Comparison of ENCODE assay signal across 9 mouse cellular contexts in the genomic region with DNA sequence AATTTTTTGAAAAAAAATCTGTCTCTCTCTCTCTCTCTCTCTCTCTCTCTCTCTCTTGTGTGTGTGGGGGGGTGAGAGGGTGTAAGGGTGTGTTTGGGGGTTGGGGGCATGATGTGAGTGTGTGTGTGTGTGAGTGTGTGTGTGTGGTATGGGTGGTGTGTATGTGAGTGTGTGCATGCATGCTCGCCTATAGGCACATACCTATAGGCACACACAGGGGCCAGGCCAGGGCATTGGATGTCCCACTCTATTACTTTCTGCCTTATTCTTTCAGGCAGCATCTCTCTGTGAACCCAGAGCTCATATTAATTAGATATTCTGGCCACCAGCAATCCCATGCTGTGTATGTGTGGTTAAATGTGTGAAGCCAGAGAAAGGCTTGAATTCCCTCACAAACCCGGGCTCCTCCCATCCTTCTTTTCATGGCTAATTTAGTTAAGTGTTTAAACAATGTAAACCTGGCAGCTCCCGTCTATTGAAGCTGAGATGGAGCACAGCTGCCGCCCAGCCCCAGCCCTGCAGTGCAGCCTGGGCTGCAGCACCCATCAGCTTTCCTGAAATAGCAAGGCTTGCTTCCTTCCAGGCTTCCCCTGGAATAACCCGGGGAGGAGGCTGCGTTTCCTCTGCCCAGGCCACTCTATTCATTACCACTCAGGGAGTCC.
A peak's percentile ranks its signal among the peaks of the same experiment; 100 is the strongest.
DNase-seq lines count a peak whose midpoint lies in the region; ATAC-seq and TF ChIP-seq lines count a peak whose summit lies in the region.
"Had no signal": no experiment of that assay in that cellular context is flagged by ENCODE, and none has a peak within 500 bp of the region (broad histone marks: within the 10 kb centered on the region; RNA-seq: fewer than 3 reads in every experiment).

No protein-coding gene starts in this region.

- H3K27me3 ChIP-seq in kidney, adult 2 months (replicated peaks; ENCODE audit: control insufficient read depth, insufficient read depth, low read length), result no peaks in the 10 kb centered on the region
- no peaks in the 10 kb centered on the region for H3K27me3 ChIP-seq in midbrain, embryonic 14.5 days (ENCODE audit: control insufficient read depth, insufficient read depth, low read length)
- H3K27me3 ChIP-seq: liver, embryonic 13.5 days had no signal

- peak; percentile 68 for DNase-seq in MN1 (ENCODE audit: low spot score)
- DNase-seq in brain, embryonic 14.5 days (ENCODE audit: low read depth), result peak; percentile 86
- DNase-seq in heart, adult 18-20 months, result peak; percentile 59 to 87
- peak; percentile 62 for DNase-seq in kidney, adult 2 months
- DNase-seq in midbrain, embryonic 14.5 days, result peak; percentile 44
- DNase-seq in thymus, adult 18-20 months, result no peak
- DNase-seq in B cell, adult 2 months, result no peak
- DNase-seq: liver, embryonic 13.5 days had no signal

- peak; percentile 48; the same call in 1 of the 2 replicates for ATAC-seq in midbrain, embryonic 14.5 days (ENCODE audit: low FRiP score, low TSS enrichment)
- ATAC-seq in megakaryocyte progenitor cell, adult 5-6 weeks (replicated peaks; ENCODE audit: poor library complexity), result no peak

- H3K9me3 ChIP-seq in midbrain, embryonic 14.5 days (ENCODE audit: control insufficient read depth, low read length), result no peaks in the 10 kb centered on the region
- H3K9me3 ChIP-seq: liver, embryonic 13.5 days had no signal

- no peak for TF ChIP-seq CTCF in brain, embryonic 14.5 days (IDR thresholded peaks at IDR 0.05; ENCODE audit: borderline replicate concordance, extremely low read depth, insufficient read depth, insufficient read length)
- no peak for TF ChIP-seq CTCF in kidney, adult 2 months (conservative IDR thresholded peaks at IDR 0.05; ENCODE audit: insufficient read depth, insufficient read length, low read depth, low read length)

- H3K9ac ChIP-seq in midbrain, embryonic 14.5 days (replicated peaks; ENCODE audit: low read length), result no peak overlapping the region
- H3K9ac ChIP-seq: liver, embryonic 13.5 days had no signal

- no peak for TF ChIP-seq POLR2A in brain, embryonic 14.5 days (IDR thresholded peaks at IDR 0.05; ENCODE audit: borderline replicate concordance, extremely low read depth, insufficient read depth, insufficient read length, poor library complexity, severe bottlenecking)
- no peak for TF ChIP-seq POLR2A in kidney, adult 2 months (IDR thresholded peaks at IDR 0.05; ENCODE audit: low read depth, low read length)

- no peak overlapping the region for H3K4me2 ChIP-seq in midbrain, embryonic 14.5 days (ENCODE audit: low read length)
- H3K4me2 ChIP-seq: liver, embryonic 13.5 days had no signal

- WGBS in kidney, adult 2 months, result 30% methylated on average over 6 of the region's 6 CpGs
- WGBS in midbrain, embryonic 14.5 days, result 18% methylated on average over 6 of the region's 6 CpGs

- H3K4me1 ChIP-seq in kidney, adult 2 months (ENCODE audit: control insufficient read depth, insufficient read depth, low read length), result no peaks in the 10 kb centered on the region
- no peaks in the 10 kb centered on the region; the same call in 1 of the 2 replicates for H3K4me1 ChIP-seq in midbrain, embryonic 14.5 days (ENCODE audit: control insufficient read depth, insufficient read depth, low read length)
- H3K4me1 ChIP-seq: liver, embryonic 13.5 days had no signal

- no peak overlapping the region for H3K4me3 ChIP-seq in kidney, adult 2 months (ENCODE audit: insufficient read depth, low read depth, low read length)
- no peak overlapping the region for H3K4me3 ChIP-seq in midbrain, embryonic 14.5 days (replicated peaks; ENCODE audit: low read depth, low read length)
- H3K4me3 ChIP-seq: liver, embryonic 13.5 days had no signal

- H3K27ac ChIP-seq in kidney, adult 2 months (ENCODE audit: insufficient read depth, low read depth, low read length), result no peak overlapping the region; the same call in 1 of the 2 replicates
- H3K27ac ChIP-seq in midbrain, embryonic 14.5 days (replicated peaks; ENCODE audit: low read depth, low read length), result 0 out of 2 replicates have a peak overlapping the region, but pooled peaks have one; percentile 17
- H3K27ac ChIP-seq: liver, embryonic 13.5 days had no signal

- H3K36me3 ChIP-seq in kidney, adult 2 months (ENCODE audit: control insufficient read depth, insufficient read depth, low read length), result no peaks in the 10 kb centered on the region
- H3K36me3 ChIP-seq in midbrain, embryonic 14.5 days (ENCODE audit: control insufficient read depth, insufficient read depth, low read length), result no peaks in the 10 kb centered on the region
- H3K36me3 ChIP-seq: liver, embryonic 13.5 days had no signal

Comparison
In these comparisons a context has a peak if more than half of its experiments do, and no peak if none do; other contexts are left out.
1. DNase-seq: peak in MN1 (single experiment), brain, embryonic 14.5 days (single experiment), heart, adult 18-20 months (2 of 2), kidney, adult 2 months (single experiment) and midbrain, embryonic 14.5 days (single experiment); none in thymus, adult 18-20 months (0 of 2) and B cell, adult 2 months (0 of 2).